Mouse (Mus musculus) olfactory bulb, adult 2 months (tissue): ENCODE results near the gene Tnfrsf25.

Experiments
- CTCF ChIP-seq: fragments of 200-500 bp; IDR thresholded peaks from 2 replicates; pipeline ENCODE4 v1.5.1; 2012; ENCODE audit warnings: low read depth, mild to moderate bottlenecking, low read length, moderate library complexity; ENCODE audit not compliant: insufficient read depth
- POLR2A ChIP-seq: fragments of 200-500 bp; IDR thresholded peaks from 2 replicates; pipeline ENCODE4 v1.6.1; 2012; ENCODE audit warnings: mild to moderate bottlenecking, low read depth, low read length, moderate library complexity; ENCODE audit not compliant: insufficient read depth

DNA sequence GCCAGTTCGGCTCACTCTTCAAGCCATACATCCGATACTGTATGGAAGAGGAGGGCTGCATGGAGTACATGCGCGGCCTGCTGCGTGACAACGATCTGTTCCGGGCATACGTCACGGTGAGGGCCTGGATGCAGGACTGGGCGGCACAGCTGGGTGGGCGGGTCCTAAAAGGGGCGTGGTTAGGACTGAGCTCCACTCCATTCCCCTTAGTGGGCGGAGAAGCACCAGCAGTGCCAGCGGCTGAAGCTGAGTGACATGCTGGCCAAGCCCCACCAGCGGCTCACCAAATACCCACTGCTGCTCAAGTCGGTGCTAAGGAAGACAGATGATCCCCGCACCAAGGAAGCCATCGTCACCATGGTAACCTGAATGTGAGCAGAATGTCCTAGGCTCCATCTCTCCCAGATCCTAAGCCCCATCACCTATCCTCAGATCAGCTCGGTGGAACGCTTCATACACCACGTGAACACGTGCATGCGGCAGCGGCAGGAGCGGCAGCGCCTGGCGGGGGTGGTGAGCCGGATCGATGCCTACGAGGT lies 7.7 kb upstream of the Tnfrsf25 start:
- no peak for TF ChIP-seq CTCF
- TF ChIP-seq POLR2A = no peak
